Mouse (Mus musculus) kidney, embryonic 14.5 days (tissue): ENCODE measurements around the gene Brms1. TPM values are rescaled to one million over a fixed set of nuclear protein-coding genes. Genes with fewer than 3 reads are reported as not detected.

Experiments used
- ATAC-seq: fragments of 200-750 bp; cut with Nextera tagmentation; 2 replicates; pipeline ENCODE4 v1.8.0; 2017; ENCODE audit warnings: moderate number of reproducible peaks, mild to moderate bottlenecking, moderate TSS enrichment, moderate library complexity; ENCODE audit not compliant: low FRiP score, low TSS enrichment
- H3K27ac ChIP-seq: fragments of 300-500 bp; sonication (generic); 2 replicates; pipeline ENCODE4 v1.5.1; 2014; ENCODE audit warnings: low read depth, mild to moderate bottlenecking, low read length, moderate library complexity, mixed read lengths
- H3K27me3 ChIP-seq: fragments of 300-500 bp; sonication (generic); 2 replicates; pipeline ENCODE4 v1.6.1; 2014; ENCODE audit warnings: mild to moderate bottlenecking, low read length; ENCODE audit not compliant: control insufficient read depth, insufficient read depth
- H3K36me3 ChIP-seq: fragments of 300-500 bp; sonication (generic); 2 replicates; pipeline ENCODE4 v1.6.1; 2014; ENCODE audit warnings: low read length, mixed read lengths; ENCODE audit not compliant: control insufficient read depth, insufficient read depth
- H3K4me1 ChIP-seq: fragments of 300-500 bp; sonication (generic); 2 replicates; pipeline ENCODE4 v1.6.1; 2014; ENCODE audit warnings: low read length, mixed read lengths; ENCODE audit not compliant: control insufficient read depth, insufficient read depth
- H3K4me2 ChIP-seq: fragments of 300-500 bp; sonication (generic); replicated peaks from 2 replicates; pipeline ENCODE4 v1.6.1; 2014; ENCODE audit warnings: low read depth, mild to moderate bottlenecking, low read length
- H3K4me3 ChIP-seq: fragments of 300-500 bp; sonication (generic); 2 replicates; pipeline ENCODE4 v1.5.1; 2014; ENCODE audit warnings: mild to moderate bottlenecking, low read length
- H3K9ac ChIP-seq: fragments of 300-500 bp; sonication (generic); 2 replicates; pipeline ENCODE4 v1.6.1; 2014; ENCODE audit warnings: low read depth, mild to moderate bottlenecking, low read length, moderate library complexity
- H3K9me3 ChIP-seq: fragments of 300-500 bp; sonication (generic); 2 replicates; pipeline ENCODE4 v1.6.1; 2016; ENCODE audit warnings: low read length; ENCODE audit not compliant: control insufficient read depth
- WGBS: fragments of 180-500 bp; shearing (Covaris S2); extraction: QIAGEN DNeasy Blood & Tissue Kit; methylation state at CpG from one replicate; pipeline ENCODE4 v1.1.7; 2014; 5-methylcytosine and 5-hydroxymethylcytosine counted together
- polyA plus RNA-seq: library from polyadenylated mRNA; unstranded; fragments of >200 nt; fragmentation: Nextera tagmentation; extraction: Ambion mirVana; gene quantifications from 2 replicates; pipeline ENCODE4 v1.2.1, GENCODE M21; 2014

The Brms1 gene
- polyA plus RNA-seq, 1 experiment from 2014 or later: 57.5 TPM

GRCm38 (mm10) chr19:5097521-5098362, 56.6 kb downstream of the Brms1 start:
- H3K27ac ChIP-seq: no peak overlapping the region
- H3K4me3 ChIP-seq: peak overlapping the region; percentile 65
- peaks cover 38% of the 10 kb centered on the region for H3K4me1 ChIP-seq
- peaks cover 45% of the 10 kb centered on the region for H3K36me3 ChIP-seq
- H3K27me3 ChIP-seq: no peaks in the 10 kb centered on the region
- H3K9ac ChIP-seq: peak overlapping the region; percentile 81
- peak overlapping the region; percentile 100 for H3K4me2 ChIP-seq
- no peaks in the 10 kb centered on the region for H3K9me3 ChIP-seq
- WGBS: 3% methylated on average over 29 of the region's 31 CpGs
- peak; percentile 15 for ATAC-seq

- Histone ChIP-seq H3K4me3 (peak within 1 kb of the TSS; percentile 65), H3K9ac (peak within 1 kb of the TSS; percentile 81), H3K4me1 (peaks cover 38% of the 10 kb centered on the region), H3K36me3 (peaks cover 47% of the 10 kb centered on the region), H3K9me3 (no peaks in the 10 kb centered on the region), H3K27ac (no peak within 1 kb of the TSS), H3K27me3 (no peaks in the 10 kb centered on the region), H3K4me2 (peak within 1 kb of the TSS; percentile 100)
- peak; percentile 65 for ATAC-seq
- WGBS: 3% methylated on average over 41 of the region's 48 CpGs
Observed at GRCm38 (mm10) chr19:5098363-5099143, 57.4 kb downstream of the Brms1 start, which contains the start of gene Cnih2. Cnih2 (minus strand) TSS chr19:5098521.

Other genes starting within 250 kb of the Brms1 start
- 64.7 and 69.6 TPM in 2 replicates for gene Rbm4, start 247.5 kb upstream of the Brms1 start, polyA plus RNA-seq
- 30.6 and 41.2 TPM in 2 replicates for gene Gm21992, start 229.7 kb upstream of the Brms1 start, polyA plus RNA-seq
- 71.4 and 102 TPM in 2 replicates for gene Rbm14, start 229.7 kb upstream of the Brms1 start, polyA plus RNA-seq
- gene Ccs, start 202.0 kb upstream of the Brms1 start, polyA plus RNA-seq: 53.5 and 57.4 TPM in 2 replicates
- not detected in 2 replicates for gene Ccdc87, start 202.0 kb upstream of the Brms1 start, polyA plus RNA-seq
- 36.2 and 43.6 TPM in 2 replicates for gene Ctsf, start 186.2 kb upstream of the Brms1 start, polyA plus RNA-seq
- gene Actn3, start 163.4 kb upstream of the Brms1 start, polyA plus RNA-seq: 12.8 and 13.8 TPM in 2 replicates
- 8.3 and 9.4 TPM in 2 replicates for gene Zdhhc24, start 162.7 kb upstream of the Brms1 start, polyA plus RNA-seq
- 6.3 and 6.8 TPM in 2 replicates for gene Bbs1, start 134.7 kb upstream of the Brms1 start, polyA plus RNA-seq
- gene Dpp3, start 113.1 kb upstream of the Brms1 start, polyA plus RNA-seq: 70.1 and 87.4 TPM in 2 replicates
- 1.5 and 3.8 TPM in 2 replicates for gene Peli3, start 98.2 kb upstream of the Brms1 start, polyA plus RNA-seq
- 137 and 178 TPM in 2 replicates for gene Mrpl11, start 79.2 kb upstream of the Brms1 start, polyA plus RNA-seq
- not detected in 2 replicates for gene Npas4, start 51.0 kb upstream of the Brms1 start, polyA plus RNA-seq
- gene Slc29a2, start 17.5 kb upstream of the Brms1 start, polyA plus RNA-seq: 3.5 and 7.9 TPM in 2 replicates
- 35.7 and 44.8 TPM in 2 replicates for gene B4gat1, start 2.5 kb upstream of the Brms1 start, polyA plus RNA-seq
- gene AC124502.3, start 2.5 kb upstream of the Brms1 start, polyA plus RNA-seq: 1.2 and 1.5 TPM in 2 replicates
- gene Rin1, start 9.1 kb downstream of the Brms1 start, polyA plus RNA-seq: 2.5 and 4.8 TPM in 2 replicates
- gene Cd248, start 26.7 kb downstream of the Brms1 start, polyA plus RNA-seq: 44.2 and 57.9 TPM in 2 replicates
- 1.2 and 1.7 TPM in 2 replicates for gene Tmem151a, start 44.2 kb downstream of the Brms1 start, polyA plus RNA-seq
- gene Yif1a, start 47.2 kb downstream of the Brms1 start, polyA plus RNA-seq: 114 and 115 TPM in 2 replicates
- 23.1 and 26.5 TPM in 2 replicates for gene Cnih2, start 57.2 kb downstream of the Brms1 start, polyA plus RNA-seq
- gene Rab1b, start 65.7 kb downstream of the Brms1 start, polyA plus RNA-seq: 273 and 286 TPM in 2 replicates
- gene Klc2, start 77.2 kb downstream of the Brms1 start, polyA plus RNA-seq: 15.4 and 24.5 TPM in 2 replicates
- gene Pacs1, start 231.8 kb downstream of the Brms1 start, polyA plus RNA-seq: 17.6 and 30.4 TPM in 2 replicates